Mouse (Mus musculus): Measurements from ENCODE around the gene Grcc10.
A peak's percentile ranks its signal among the peaks of the same experiment; 100 is the strongest.

Grcc10 gene

DNA sequence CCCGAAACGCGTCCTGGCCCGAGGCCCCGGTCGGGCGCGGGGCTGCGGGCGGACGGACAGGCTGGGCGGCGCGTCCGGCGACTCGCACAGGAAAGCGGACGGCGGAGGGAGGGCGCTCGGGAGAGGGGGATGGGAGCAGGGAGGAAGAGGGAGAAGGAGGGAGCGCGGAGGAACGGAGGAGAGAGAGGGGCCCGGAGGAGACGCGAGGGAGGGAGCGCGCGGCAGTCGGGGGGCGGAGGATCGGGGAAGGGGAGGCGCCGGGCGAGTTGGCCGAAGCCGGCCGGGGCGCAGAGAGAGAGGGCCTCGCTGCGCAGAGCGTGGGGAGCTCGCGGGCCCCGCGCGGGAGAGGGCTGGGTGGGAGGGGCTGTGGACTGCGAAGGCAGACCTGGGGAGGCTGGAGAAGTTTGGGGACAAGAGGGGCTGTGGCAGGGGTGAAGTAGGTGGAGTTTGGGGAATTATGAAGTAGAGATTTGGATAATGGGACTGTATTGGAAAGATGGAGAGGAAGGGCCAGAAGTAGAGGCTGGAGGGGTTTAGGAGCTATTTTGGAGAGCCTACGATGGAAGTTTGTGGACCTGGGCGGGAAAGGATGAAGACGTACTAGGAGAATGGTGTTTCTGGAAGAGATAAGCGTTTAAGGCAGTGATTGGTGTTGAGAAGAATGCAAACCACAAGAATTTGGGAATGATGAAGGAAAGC, 15.6 kb upstream of the Grcc10 start:
- peak; percentile 76 for DNase-seq (ENCODE audit: low spot score)

GRCm38 (mm10) chr6:124755831-124756595, 14.8 kb upstream of the Grcc10 start, which contains the start of the genes Gm45234 and Atn1:
Gm45234 (minus strand) TSS chr6:124756021.
Atn1 (minus strand) TSS chr6:124756524.
- peak; percentile 61 for DNase-seq (ENCODE audit: low spot score)

- DNase-seq (ENCODE audit: low spot score) = no peak
Observed at GRCm38 (mm10) chr6:124755306-124755705, 14.1 kb upstream of the Grcc10 start.

DNA sequence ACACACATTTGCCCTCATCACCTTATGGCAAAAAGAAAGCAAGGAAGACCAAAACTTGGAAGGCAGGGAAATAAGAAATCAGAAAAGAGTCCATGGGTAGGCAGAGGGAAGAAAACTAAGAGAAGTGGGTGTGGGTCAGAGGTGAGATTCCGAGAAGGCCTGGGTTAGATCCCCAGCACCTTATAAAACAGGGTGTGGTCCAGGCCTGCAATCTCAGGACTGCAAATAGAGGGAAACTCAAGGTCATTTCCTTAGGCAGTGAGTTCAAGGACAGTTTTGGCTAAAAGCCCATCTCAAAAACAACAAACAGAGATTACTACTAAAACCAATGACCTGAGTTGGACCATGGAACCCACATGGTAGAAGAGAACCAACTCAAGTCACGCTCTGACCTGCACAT, 12.7 kb upstream of the Grcc10 start:
- DNase-seq (ENCODE audit: low spot score) = no peak

GRCm38 (mm10) chr6:124750405-124750804, 9.2 kb upstream of the Grcc10 start:
- DNase-seq (ENCODE audit: low spot score) = no peak

DNA sequence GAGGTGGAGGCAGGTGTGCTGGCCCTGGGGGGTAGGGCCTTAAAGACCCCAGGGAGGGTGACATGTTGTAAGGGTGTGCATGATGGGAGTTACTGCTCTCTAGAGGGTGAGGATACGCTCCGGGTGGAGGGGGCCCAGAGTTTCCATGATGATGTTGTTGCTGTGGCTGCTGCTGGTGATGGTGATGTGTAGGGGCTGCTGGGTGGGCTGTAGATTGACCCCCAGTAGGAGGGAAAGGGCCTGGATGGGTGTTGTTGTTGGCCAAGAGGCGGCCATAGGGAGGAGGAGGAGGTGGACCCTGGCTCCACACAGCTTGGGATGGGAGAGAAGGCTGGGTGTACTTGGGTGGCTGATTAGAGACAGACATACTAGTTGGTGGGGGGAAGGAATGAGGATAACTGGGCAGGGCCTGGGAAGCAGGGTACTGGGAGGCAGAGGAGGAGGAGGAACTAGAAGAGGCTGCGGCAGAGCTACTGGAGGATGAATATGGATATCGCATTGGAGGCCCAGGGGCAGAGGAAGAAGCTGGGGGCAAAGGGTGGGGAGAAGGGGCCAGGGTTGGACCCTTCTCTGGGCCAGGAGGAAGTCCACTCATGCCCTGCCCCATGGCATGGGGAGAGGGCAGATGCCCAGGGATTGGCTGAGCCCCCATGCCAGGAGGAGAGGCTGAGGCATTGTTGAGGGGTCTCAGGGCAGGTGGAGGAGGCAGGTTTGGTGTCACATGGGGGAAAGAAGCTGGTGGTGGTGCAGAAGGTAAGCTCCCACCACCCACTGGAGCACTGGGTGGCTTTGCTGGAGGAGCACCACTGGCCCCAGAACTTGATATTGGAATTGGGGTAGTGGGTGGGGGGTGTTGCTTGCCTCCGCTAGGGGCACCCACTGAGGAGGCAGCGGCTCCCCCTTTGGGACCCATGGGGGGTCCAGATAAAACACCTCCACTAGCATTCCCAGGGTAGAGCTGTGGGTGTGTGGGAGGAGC, 5.8 kb upstream of the Grcc10 start:
- no peak for DNase-seq (ENCODE audit: low spot score)

GRCm38 (mm10) chr6:124746296-124746605, 5.1 kb upstream of the Grcc10 start:
- no peak for DNase-seq (ENCODE audit: low spot score)

DNA sequence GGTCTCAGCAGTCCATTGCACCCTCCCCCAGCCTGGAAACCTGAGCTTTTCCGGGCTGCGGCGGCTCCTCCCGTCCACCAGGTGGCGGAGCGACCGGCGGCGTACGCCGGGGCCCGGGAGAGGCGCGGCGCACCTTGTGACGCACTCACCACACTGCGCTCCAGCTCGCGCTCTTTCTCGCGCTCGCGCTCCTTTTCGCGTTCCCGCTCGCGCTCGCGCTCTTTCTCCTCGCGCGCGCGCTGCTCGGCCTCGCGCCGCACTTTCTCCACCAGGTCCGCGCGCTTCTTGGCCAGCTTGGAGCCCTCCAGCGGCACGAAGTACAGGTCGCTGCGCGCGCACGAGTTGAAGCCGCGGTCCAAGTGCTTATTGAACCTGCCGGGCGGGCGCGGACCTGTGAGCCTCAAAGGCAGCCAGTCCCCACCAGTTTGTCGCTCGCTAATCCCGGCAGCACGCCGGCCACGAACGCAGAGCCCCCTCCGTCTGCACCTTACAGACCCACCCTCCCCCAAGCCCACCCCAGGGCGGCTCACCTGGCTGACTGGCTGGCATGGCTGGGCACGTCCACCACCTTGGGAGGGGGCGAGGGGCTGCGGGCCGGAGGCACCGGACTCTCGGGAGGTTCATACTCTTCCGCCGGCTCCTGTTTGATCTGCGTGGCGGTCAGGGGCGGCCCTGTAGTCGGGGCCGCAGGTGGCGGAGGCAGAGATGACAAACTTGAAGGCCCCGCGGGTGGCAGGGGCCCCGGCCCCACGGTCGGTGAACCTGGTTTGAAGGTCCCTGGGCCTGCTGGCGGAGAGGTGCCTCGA, 4.5 kb upstream of the Grcc10 start:
- peak; percentile 88 for DNase-seq (ENCODE audit: low spot score)

- DNase-seq (ENCODE audit: low spot score) = no peak
Observed at GRCm38 (mm10) chr6:124744755-124745321, 3.7 kb upstream of the Grcc10 start.

- DNase-seq (ENCODE audit: low spot score) = no peak
Observed at GRCm38 (mm10) chr6:124743647-124744046, 2.5 kb upstream of the Grcc10 start.

DNA sequence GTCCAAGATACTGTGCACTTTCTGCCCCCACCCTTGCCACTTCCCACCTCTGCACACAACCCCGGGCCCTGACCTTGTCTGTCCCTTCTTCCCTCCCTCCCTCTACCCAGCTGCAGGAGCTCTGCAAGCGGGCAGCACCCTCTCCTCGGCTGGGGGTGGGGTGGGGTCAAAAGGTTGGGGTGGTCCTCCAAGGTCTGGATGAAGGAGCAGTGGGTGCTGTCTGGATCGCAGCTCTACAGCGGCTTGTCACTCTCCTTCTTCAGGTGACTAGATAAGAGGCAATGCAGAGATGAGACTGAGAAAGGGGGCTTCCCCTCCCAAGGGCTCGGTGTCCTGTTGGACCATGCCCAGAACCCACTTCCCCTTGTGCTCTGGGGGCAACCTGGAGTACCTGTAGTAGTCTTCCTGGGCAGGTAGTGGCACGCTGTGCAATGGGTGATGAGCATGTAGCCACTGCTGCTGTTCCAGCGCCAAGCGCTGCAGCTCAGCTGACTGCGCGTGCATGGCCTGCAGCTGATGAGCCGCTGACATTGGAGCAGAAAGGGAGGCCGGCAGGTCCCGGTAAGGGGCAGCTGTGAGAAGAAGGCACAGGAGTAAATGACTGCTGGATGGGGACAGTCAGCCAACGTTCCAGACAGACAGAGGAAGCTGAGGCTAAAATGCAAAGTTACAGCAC, 1.8 kb upstream of the Grcc10 start:
- DNase-seq (ENCODE audit: low spot score) = no peak

GRCm38 (mm10) chr6:124741842-124742241, 668 bp upstream of the Grcc10 start:
- no peak for DNase-seq (ENCODE audit: low spot score)

DNA sequence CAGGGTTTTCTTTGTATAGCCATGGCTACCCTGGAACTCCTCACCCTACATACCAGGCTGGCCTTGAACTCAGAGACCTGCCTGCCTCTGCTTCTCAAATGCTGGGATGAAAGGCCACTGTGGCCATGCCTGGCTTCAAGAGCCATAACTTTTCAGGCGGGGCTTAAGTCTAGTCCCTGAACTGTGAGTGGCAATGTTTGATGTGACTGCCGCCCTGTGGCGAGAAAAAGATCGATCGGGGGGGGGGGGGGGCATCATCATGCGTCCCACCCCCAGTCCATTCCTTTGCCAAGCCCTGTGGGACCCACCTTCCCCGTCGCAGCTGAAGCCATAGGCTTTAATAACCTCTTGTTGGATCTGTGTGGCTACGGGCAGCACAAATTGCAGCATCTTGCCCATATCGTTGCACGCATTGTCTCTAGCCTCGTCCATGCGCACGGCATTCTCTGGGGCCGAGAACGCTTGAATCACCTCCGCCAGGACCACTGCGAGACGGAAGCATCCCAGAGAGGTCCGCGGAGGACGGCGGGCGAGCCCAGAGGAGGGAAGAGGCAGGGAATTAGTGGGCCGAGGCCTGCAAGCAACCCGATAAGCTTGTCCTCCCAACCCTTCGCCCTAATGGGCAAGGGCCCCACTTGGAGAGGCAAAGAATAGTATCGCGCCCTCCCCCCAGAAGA, 825 bp downstream of the Grcc10 start:
- DNase-seq (ENCODE audit: low spot score) = no peak

GRCm38 (mm10) chr6:124739231-124739796, 1.9 kb downstream of the Grcc10 start:
- no peak for DNase-seq (ENCODE audit: low spot score)

DNA sequence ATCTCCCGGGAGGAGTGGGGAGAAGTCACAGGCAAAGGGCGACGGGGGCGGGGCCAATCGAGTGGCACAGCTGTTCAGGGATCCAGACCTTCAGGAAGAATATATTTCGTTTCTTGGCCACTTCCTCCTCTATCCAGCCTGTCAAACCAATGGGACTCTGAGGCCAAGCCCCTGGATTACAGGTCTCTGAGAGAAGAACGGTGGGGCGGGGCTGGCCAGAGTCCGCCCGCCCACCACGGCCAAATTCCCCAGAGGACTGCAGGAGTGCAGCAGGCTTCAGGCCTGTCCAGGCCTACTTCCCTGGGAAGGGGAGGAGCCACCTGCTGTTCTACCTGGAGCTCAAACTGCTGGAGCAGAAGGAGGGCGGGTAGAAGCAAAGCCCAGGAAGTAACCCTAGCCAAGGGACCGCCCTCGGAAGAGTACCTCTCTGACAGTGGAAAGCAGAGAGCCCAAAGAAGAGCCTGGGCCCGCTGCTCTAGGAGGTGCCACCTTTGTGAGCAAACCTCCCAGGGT, 2.6 kb downstream of the Grcc10 start, which contains the start of gene Ptpn6:
Gene Ptpn6 (minus strand): TSS at position 204 of the 513 bp plus-strand sequence.
- peak; percentile 53 for DNase-seq (ENCODE audit: low spot score)

DNA sequence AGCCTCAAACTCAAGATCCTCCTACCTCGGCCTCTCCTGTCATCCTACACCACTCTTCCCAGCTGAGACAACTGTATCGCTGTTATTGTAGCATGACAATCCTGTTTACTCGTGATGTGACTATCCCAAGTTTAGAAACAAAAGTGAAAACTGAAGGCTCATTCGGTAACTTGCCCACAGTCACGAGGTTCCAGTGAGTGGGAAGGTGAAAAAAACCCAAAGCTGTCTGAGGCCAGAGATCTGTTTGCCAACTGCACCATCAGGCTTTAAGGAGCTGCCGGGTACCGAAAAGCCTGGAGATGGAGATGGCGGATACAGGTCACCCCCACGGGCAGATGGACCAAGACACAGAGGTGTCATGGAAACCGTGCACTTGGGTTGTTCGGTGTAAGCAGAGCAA, 4.1 kb downstream of the Grcc10 start:
- DNase-seq (ENCODE audit: low spot score) = no peak

DNA sequence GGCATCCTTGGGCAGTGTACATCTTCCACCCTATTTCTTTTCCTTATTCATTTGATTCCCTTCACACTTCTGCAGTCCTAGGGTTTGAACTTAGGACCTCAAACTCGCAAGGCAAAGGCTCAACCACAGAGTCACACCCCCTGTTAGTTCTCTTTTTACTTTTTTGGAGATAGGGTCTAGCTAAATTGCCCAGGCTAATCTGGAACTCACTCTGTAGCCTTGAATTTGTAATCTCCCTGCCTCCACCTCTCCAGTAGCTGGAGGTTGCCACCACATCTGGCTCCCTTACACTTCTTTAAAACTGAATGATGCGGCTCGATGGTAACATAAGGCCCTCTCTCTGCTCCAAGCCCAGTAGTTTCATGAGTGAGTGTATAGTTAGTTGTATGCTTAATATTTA, 6.8 kb downstream of the Grcc10 start:
- DNase-seq (ENCODE audit: low spot score) = no peak

GRCm38 (mm10) chr6:124732476-124733370, 8.5 kb downstream of the Grcc10 start:
- DNase-seq (ENCODE audit: low spot score) = no peak

Measured in urinary bladder, postnatal 25 days (tissue).